Mouse (Mus musculus) embryonic facial prominence, embryonic 14.5 days (tissue): ENCODE measurements at regions not wholly inside any gene's neighbourhood (a gene's known extent, or its start where the extent isn't known, plus 50 kb on each side); places are given as distances from the start of the nearest gene placed in this dataset.

Experiments used
- ATAC-seq: fragments of 200-750 bp; cut with Nextera tagmentation; 2 replicates; pipeline ENCODE4 v1.8.0; 2017; ENCODE audit warnings: low read depth, moderate number of reproducible peaks, moderate TSS enrichment
- DNase-seq: peaks from one replicate; pipeline ENCODE4 v3.0.0-alpha.2; 2015; ENCODE audit warnings: low spot score
- H3K27ac ChIP-seq: fragments of 300-500 bp; sonication (generic); replicated peaks from 2 replicates; pipeline ENCODE4 v1.5.1; 2014; ENCODE audit warnings: low read depth, mild to moderate bottlenecking, low read length, moderate library complexity
- H3K27me3 ChIP-seq: fragments of 300-500 bp; sonication (generic); replicated peaks from 2 replicates; pipeline ENCODE4 v1.6.1; 2014; ENCODE audit warnings: low read length; ENCODE audit not compliant: control insufficient read depth, insufficient read depth
- H3K36me3 ChIP-seq: fragments of 300-500 bp; sonication (generic); 2 replicates; pipeline ENCODE4 v1.6.1; 2014; ENCODE audit warnings: low read length, mixed read lengths; ENCODE audit not compliant: control insufficient read depth, insufficient read depth
- H3K4me1 ChIP-seq: fragments of 300-500 bp; sonication (generic); 2 replicates; pipeline ENCODE4 v1.6.1; 2014; ENCODE audit warnings: antibody characterized with exemption, low read length; ENCODE audit not compliant: control insufficient read depth, insufficient read depth
- H3K4me2 ChIP-seq: fragments of 300-500 bp; sonication (generic); 2 replicates; pipeline ENCODE4 v1.6.1; 2014; ENCODE audit warnings: low read depth, mild to moderate bottlenecking, low read length, moderate library complexity, mixed read lengths
- H3K4me3 ChIP-seq: fragments of 300-500 bp; sonication (generic); 2 replicates; pipeline ENCODE4 v1.5.1; 2014; ENCODE audit warnings: low read depth, mild to moderate bottlenecking, low read length
- H3K9ac ChIP-seq: fragments of 300-500 bp; sonication (generic); 2 replicates; pipeline ENCODE4 v1.6.1; 2014; ENCODE audit warnings: low read depth, mild to moderate bottlenecking, low read length, moderate library complexity, mixed read lengths
- H3K9me3 ChIP-seq: fragments of 300-500 bp; sonication (generic); 2 replicates; pipeline ENCODE4 v1.6.1; 2016; ENCODE audit warnings: low read length; ENCODE audit not compliant: control insufficient read depth
- WGBS: fragments of 180-500 bp; shearing (Covaris S2); extraction: QIAGEN DNeasy Blood & Tissue Kit; methylation state at CpG from one replicate; pipeline ENCODE4 v1.1.7; 2014; 5-methylcytosine and 5-hydroxymethylcytosine counted together

GRCm38 (mm10) chr2:79086280-79086679 is 168.9 kb upstream of the Itga4 start:
- ATAC-seq (no peak), DNase-seq (no peak)
- no peaks in the 10 kb centered on the region for H3K27me3 ChIP-seq
- no peak overlapping the region for H3K9ac ChIP-seq
- no peaks in the 10 kb centered on the region for H3K9me3 ChIP-seq
- H3K4me1 ChIP-seq, result peaks cover 16% of the 10 kb centered on the region
- 75% methylated on average over 4 of the region's 4 CpGs for WGBS
- no peaks in the 10 kb centered on the region for H3K36me3 ChIP-seq
- H3K4me2 ChIP-seq, result no peak overlapping the region
- H3K27ac ChIP-seq, result no peak overlapping the region
- no peak overlapping the region for H3K4me3 ChIP-seq

- Histone ChIP-seq H3K9ac (no peak overlapping the region), H3K27ac (no peak overlapping the region), H3K36me3 (no peaks in the 10 kb centered on the region), H3K4me3 (peak overlapping the region; percentile 16), H3K9me3 (no peaks in the 10 kb centered on the region), H3K4me2 (peak overlapping the region; percentile 36), H3K27me3 (no peaks in the 10 kb centered on the region), H3K4me1 (peaks cover 16% of the 10 kb centered on the region)
- DNase-seq (peak; percentile 31), ATAC-seq (no peak; the same call in 1 of the 2 replicates)
- WGBS, result 39% methylated on average over 9 of the region's 9 CpGs
Measured at GRCm38 (mm10) chr2:79086857-79087578, 168.2 kb upstream of the Itga4 start.

DNA sequence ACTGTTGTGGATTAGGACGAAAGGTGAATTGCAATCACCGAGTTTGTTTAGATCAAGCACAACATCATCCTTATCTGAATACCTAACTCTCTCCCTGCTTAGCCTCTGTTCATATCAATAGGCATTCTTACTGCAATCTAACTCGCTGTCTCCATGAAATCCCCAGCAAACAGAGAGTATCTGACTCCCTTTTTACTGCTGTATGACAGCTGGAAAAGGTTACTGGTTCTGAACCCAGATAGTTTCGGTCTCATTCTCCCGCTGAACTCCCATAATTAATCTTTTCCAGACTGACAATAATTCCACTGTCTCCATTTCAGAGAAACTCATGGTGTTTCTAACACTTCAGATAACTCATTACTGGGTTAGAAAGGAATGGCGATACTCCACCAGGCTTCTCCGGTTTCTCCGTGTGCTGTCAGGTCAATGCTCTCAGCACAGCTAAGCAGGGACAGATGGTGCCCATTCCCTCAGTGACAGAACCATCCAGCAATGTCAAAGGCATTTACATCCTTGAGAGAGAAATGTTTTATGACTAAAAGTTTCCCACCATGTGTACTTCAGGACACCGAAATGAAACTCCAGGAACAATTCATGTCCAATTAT is 167.5 kb upstream of the Itga4 start:
- H3K9ac ChIP-seq, result no peak overlapping the region
- no peaks in the 10 kb centered on the region for H3K36me3 ChIP-seq
- WGBS, result 32% methylated on average over 9 of the region's 9 CpGs
- DNase-seq, result peak; percentile 80
- peaks cover 16% of the 10 kb centered on the region for H3K4me1 ChIP-seq
- H3K4me3 ChIP-seq, result peak overlapping the region; percentile 16
- H3K27me3 ChIP-seq, result no peaks in the 10 kb centered on the region
- ATAC-seq, result peak; percentile 81
- no peaks in the 10 kb centered on the region for H3K9me3 ChIP-seq
- peak overlapping the region; percentile 36 for H3K4me2 ChIP-seq
- H3K27ac ChIP-seq, result 0 out of 2 replicates have a peak overlapping the region, but pooled peaks have one; percentile 22

DNA sequence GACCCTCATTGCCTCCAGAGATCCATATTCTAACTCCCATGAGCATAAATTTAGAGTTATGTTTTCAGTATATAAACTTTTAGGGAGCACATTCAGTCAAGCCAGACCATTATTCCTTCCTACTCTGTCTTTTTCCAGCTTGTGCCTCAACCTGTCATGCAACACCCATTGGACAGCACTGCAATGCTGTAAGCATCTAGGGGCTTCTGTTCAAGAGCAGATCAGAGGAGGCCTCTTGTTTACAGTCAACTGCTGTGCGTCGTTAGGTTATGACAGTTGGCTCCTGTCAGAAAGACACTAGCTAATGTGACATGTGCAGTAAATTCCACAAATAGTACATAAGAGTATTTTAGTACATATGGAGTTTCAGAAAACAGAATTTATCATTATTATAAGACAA is 165.0 kb upstream of the Itga4 start:
- whole genome bisulfite sequencing, result 84% methylated on average over 2 of the region's 2 CpGs
- Histone ChIP-seq H3K4me2 (no peak overlapping the region), H3K9ac (no peak overlapping the region), H3K27me3 (no peaks in the 10 kb centered on the region), H3K4me1 (peaks cover 16% of the 10 kb centered on the region), H3K36me3 (no peaks in the 10 kb centered on the region), H3K4me3 (no peak overlapping the region), H3K9me3 (no peaks in the 10 kb centered on the region), H3K27ac (no peak overlapping the region)
- DNase-seq, result no peak
- ATAC-seq, result no peak

DNA sequence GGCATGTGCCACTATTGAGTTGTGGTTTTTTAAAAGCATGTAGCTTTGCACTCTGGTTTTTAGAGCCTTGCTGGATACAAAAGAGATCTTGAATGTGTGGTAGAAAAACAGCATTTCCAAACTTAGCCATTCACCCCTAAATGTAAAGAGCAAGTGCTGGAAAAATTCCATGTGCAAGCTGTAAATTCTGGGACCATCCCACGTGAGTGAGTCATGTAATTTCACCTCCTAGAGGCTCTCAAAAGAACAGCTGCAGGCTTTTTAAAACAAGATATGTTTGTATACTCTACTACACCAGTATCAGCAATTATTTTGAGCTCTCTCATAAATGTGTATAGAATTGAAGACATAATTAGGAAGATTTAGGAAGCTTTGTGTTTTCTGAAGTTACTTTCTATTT is 160.9 kb upstream of the Itga4 start:
- H3K9ac ChIP-seq, result no peak overlapping the region
- no peak overlapping the region for H3K4me3 ChIP-seq
- no peak overlapping the region for H3K27ac ChIP-seq
- H3K27me3 ChIP-seq, result no peaks in the 10 kb centered on the region
- WGBS, result 3% methylated on average over 1 of the region's 1 CpGs
- H3K36me3 ChIP-seq, result no peaks in the 10 kb centered on the region
- no peaks in the 10 kb centered on the region for H3K4me1 ChIP-seq
- DNase-seq (peak; percentile 77), ATAC-seq (no peak)
- no peaks in the 10 kb centered on the region for H3K9me3 ChIP-seq
- H3K4me2 ChIP-seq, result no peak overlapping the region

DNA sequence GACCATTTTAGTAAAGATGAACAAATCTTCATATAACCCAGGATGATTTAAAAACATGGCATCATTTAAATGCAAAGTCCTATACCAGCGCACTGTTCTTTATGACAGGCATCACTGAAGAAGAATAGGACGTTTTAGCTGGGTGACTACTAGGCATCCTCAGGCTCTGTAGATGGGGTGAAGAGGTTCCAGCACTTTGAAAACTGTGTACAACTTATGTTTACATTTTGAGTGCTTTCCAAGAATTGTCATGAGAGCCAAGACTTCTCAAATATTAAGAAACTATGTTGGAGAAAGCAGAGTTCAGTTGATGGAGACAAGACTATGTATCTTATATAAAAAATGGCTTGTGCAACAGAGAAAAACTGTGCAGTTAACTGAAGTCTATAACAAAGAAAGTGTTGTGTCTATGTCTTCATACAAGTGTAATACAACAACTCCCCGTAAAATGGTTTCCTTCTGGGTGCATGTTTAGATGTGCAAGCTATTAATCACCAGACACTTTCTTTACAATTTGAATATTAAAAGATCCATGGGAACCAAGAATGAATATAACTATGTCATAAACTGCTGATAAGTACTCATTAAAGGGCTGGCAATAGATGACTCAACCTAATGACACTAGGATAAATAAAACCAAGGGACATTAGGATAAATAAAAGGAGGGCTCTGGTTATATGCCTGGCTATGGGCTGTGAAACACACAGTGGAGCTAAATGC is 158.5 kb upstream of the Itga4 start:
- H3K4me2 ChIP-seq, result no peak overlapping the region
- no peaks in the 10 kb centered on the region for H3K9me3 ChIP-seq
- no peak for DNase-seq
- H3K27ac ChIP-seq, result no peak overlapping the region
- no peaks in the 10 kb centered on the region for H3K36me3 ChIP-seq
- 81% methylated on average over 3 of the region's 3 CpGs for WGBS
- H3K9ac ChIP-seq, result no peak overlapping the region
- H3K4me1 ChIP-seq, result no peaks in the 10 kb centered on the region
- no peak for ATAC-seq
- no peak overlapping the region for H3K4me3 ChIP-seq
- no peaks in the 10 kb centered on the region for H3K27me3 ChIP-seq

DNA sequence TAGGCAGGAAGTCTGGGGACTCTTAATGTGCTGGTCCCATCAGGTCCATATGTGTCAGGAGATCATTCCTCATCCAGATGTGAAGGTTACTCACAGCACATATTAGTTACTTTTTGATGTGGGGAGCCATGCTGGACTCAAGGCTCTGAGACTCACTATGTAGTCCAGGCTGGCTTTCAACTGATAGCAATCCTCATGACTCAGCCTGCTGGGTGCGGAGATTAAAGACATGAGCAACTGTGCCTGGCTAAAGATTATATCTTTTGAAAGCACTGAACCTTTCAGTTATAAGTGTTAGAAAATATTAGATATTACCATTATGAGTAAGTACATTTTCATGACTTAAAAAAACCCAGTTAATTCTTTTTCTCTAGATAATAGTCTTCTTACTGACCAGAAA is 155.6 kb upstream of the Itga4 start:
- WGBS, result 94% methylated on average over 1 of the region's 1 CpGs
- ATAC-seq, result no peak
- no peak overlapping the region for H3K27ac ChIP-seq

GRCm38 (mm10) chr2:79111673-79112072 is 143.6 kb upstream of the Itga4 start:
- 87% methylated on average over 1 of the region's 1 CpGs for WGBS
- no peak overlapping the region for H3K9ac ChIP-seq
- no peaks in the 10 kb centered on the region for H3K27me3 ChIP-seq
- H3K4me1 ChIP-seq, result no peaks in the 10 kb centered on the region
- DNase-seq (no peak), ATAC-seq (no peak)
- no peak overlapping the region for H3K27ac ChIP-seq
- no peak overlapping the region for H3K4me2 ChIP-seq
- no peaks in the 10 kb centered on the region for H3K9me3 ChIP-seq
- no peak overlapping the region for H3K4me3 ChIP-seq
- H3K36me3 ChIP-seq, result no peaks in the 10 kb centered on the region

More for the DNA sequence above, 155.6 kb upstream of the Itga4 start:
- Histone ChIP-seq H3K36me3 (no peaks in the 10 kb centered on the region), H3K27me3 (no peaks in the 10 kb centered on the region), H3K9me3 (no peaks in the 10 kb centered on the region), H3K4me1 (no peaks in the 10 kb centered on the region), H3K4me2 (no peak overlapping the region), H3K9ac (no peak overlapping the region), H3K4me3 (no peak overlapping the region)
- no peak for DNase-seq
